Comparison of ENCODE assay signal across 9 mouse cellular contexts in the genomic region with DNA sequence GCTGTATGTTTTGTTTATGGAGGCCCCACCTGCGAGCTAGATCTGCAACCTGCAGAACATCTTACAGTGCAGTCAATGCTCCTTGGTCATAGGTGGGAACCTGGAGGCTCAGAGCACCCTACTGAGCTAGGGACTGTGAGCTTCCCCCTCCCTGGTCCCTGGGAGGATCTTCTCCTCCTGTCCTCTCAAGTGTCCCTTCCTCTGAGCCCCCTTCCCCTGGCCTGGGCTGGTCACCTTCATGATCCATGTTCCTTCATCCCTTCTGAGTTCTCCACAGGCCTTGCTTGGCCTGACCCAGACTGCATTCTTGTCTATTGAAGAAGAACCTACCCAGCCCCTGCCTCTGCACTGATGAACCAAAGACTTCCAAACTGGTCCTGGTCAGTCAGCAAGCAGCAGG. TPM values are rescaled to one million over a fixed set of nuclear protein-coding genes. Genes with fewer than 3 reads are reported as not detected.
DNase-seq lines count a peak whose midpoint lies in the region; ATAC-seq and TF ChIP-seq lines count a peak whose summit lies in the region.
"Had no signal": no experiment of that assay in that cellular context is flagged by ENCODE, and none has a peak within 500 bp of the region (broad histone marks: within the 10 kb centered on the region; RNA-seq: fewer than 3 reads in every experiment).

No protein-coding gene starts in this region.

- WGBS in kidney, adult 2 months: 50% methylated on average over 1 of the region's 1 CpGs
- WGBS in embryonic facial prominence, embryonic 12.5 days: 46% methylated on average over 1 of the region's 1 CpGs
- 62% methylated on average over 1 of the region's 1 CpGs for WGBS in hindbrain, embryonic 10.5 days
- WGBS in midbrain, embryonic 10.5 days: 60% methylated on average over 1 of the region's 1 CpGs

- H3K4me2 ChIP-seq in embryonic facial prominence, embryonic 12.5 days (replicated peaks): peak overlapping the region; percentile 52

- H3K36me3 ChIP-seq in kidney, adult 2 months (ENCODE audit: control insufficient read depth, insufficient read depth, low read length): no peaks in the 10 kb centered on the region
- no peaks in the 10 kb centered on the region for H3K36me3 ChIP-seq in embryonic facial prominence, embryonic 12.5 days
- no peaks in the 10 kb centered on the region for H3K36me3 ChIP-seq in hindbrain, embryonic 10.5 days
- no peaks in the 10 kb centered on the region for H3K36me3 ChIP-seq in midbrain, embryonic 10.5 days

- H3K4me1 ChIP-seq in kidney, adult 2 months (ENCODE audit: control insufficient read depth, insufficient read depth, low read length): peaks cover 48% of the 10 kb centered on the region
- peaks cover 32% of the 10 kb centered on the region for H3K4me1 ChIP-seq in embryonic facial prominence, embryonic 12.5 days
- H3K4me1 ChIP-seq in hindbrain, embryonic 10.5 days (replicated peaks): peaks cover 51% of the 10 kb centered on the region
- peaks cover 44% of the 10 kb centered on the region for H3K4me1 ChIP-seq in midbrain, embryonic 10.5 days

- no peak for TF ChIP-seq CTCF in kidney, adult 2 months (conservative IDR thresholded peaks at IDR 0.05; ENCODE audit: insufficient read depth, insufficient read length, low read depth, low read length)

- H3K9me3 ChIP-seq in embryonic facial prominence, embryonic 12.5 days: no peaks in the 10 kb centered on the region
- H3K9me3 ChIP-seq in hindbrain, embryonic 10.5 days: peaks cover 7% of the 10 kb centered on the region
- peaks cover 7% of the 10 kb centered on the region for H3K9me3 ChIP-seq in midbrain, embryonic 10.5 days (replicated peaks)

- no peak for TF ChIP-seq POLR2A in kidney, adult 2 months (IDR thresholded peaks at IDR 0.05; ENCODE audit: low read depth, low read length)

- DNase-seq in kidney, adult 2 months: peak; percentile 4
- no peak for DNase-seq in kidney, adult 11 months
- DNase-seq in hindbrain, embryonic 10.5 days (ENCODE audit: low spot score): no peak
- no peak for DNase-seq in midbrain, embryonic 10.5 days (ENCODE audit: low spot score)
- DNase-seq in spleen, postnatal 36 days (ENCODE audit: low spot score in 2 of 2): no peak
- no peak for DNase-seq in thymus, postnatal 0 days (ENCODE audit: low spot score)
- DNase-seq in thymus, postnatal 14 days: no peak

- peak overlapping the region; percentile 34; the same call in 1 of the 2 replicates for H3K27ac ChIP-seq in kidney, adult 2 months (ENCODE audit: insufficient read depth, low read depth, low read length)
- H3K27ac ChIP-seq in embryonic facial prominence, embryonic 12.5 days: peak overlapping the region; percentile 96
- peak overlapping the region; percentile 95 for H3K27ac ChIP-seq in hindbrain, embryonic 10.5 days
- peak overlapping the region; percentile 93 for H3K27ac ChIP-seq in midbrain, embryonic 10.5 days (replicated peaks)

- no peaks in the 10 kb centered on the region for H3K27me3 ChIP-seq in kidney, adult 2 months (replicated peaks; ENCODE audit: control insufficient read depth, insufficient read depth, low read length)
- H3K27me3 ChIP-seq in embryonic facial prominence, embryonic 12.5 days: peaks cover 16% of the 10 kb centered on the region
- H3K27me3 ChIP-seq in hindbrain, embryonic 10.5 days (ENCODE audit: insufficient read depth, poor library complexity, severe bottlenecking): peaks cover 36% of the 10 kb centered on the region
- peaks cover 32% of the 10 kb centered on the region for H3K27me3 ChIP-seq in midbrain, embryonic 10.5 days (ENCODE audit: low read depth, poor library complexity, severe bottlenecking)

- ATAC-seq in embryonic facial prominence, embryonic 12.5 days (ENCODE audit: insufficient number of reproducible peaks, insufficient read depth, low FRiP score, low TSS enrichment): 0 out of 2 replicates have a peak, but pooled peaks have one; percentile 5

- H3K9ac ChIP-seq in embryonic facial prominence, embryonic 12.5 days: 0 out of 2 replicates have a peak overlapping the region, but pooled peaks have one; percentile 15

- H3K4me3 ChIP-seq in kidney, adult 2 months (ENCODE audit: insufficient read depth, low read depth, low read length): no peak overlapping the region
- H3K4me3 ChIP-seq in embryonic facial prominence, embryonic 12.5 days: peak overlapping the region; percentile 30; the same call in 1 of the 2 replicates
- peak overlapping the region; percentile 47 for H3K4me3 ChIP-seq in hindbrain, embryonic 10.5 days
- peak overlapping the region; percentile 49 for H3K4me3 ChIP-seq in midbrain, embryonic 10.5 days

RNA-seq across cellular contexts. Expression of a gene that starts 21.7 kb away (rescaled TPM):
- 648 and 871 TPM in 2 replicates for polyA plus RNA-seq in kidney, adult 2 months (2012; rRNA removed)
- 0.10 TPM in 1 of 2 replicates, not detected in the other for polyA plus RNA-seq in embryonic facial prominence, embryonic 12.5 days (2016; fragmentation: Nextera tagmentation; extraction: Ambion mirVana)
- not detected in 2 replicates for polyA plus RNA-seq in hindbrain, embryonic 10.5 days (2016; fragmentation: Nextera tagmentation; extraction: Ambion mirVana)
- not detected in 2 replicates for polyA plus RNA-seq in midbrain, embryonic 10.5 days (2016; fragmentation: Nextera tagmentation; extraction: Ambion mirVana)
- polyA plus RNA-seq in thymus, postnatal 0 days (2015; fragmentation: Nextera tagmentation; extraction: Ambion mirVana): 0.51 and 1.6 TPM in 2 replicates

RNA-seq across cellular contexts. Expression of a gene that starts 44.2 kb away (rescaled TPM):
- 3.3 and 7.8 TPM in 2 replicates for polyA plus RNA-seq in kidney, adult 2 months (2012; rRNA removed)
- 0.39 TPM in 1 of 2 replicates, not detected in the other for polyA plus RNA-seq in embryonic facial prominence, embryonic 12.5 days (2016; fragmentation: Nextera tagmentation; extraction: Ambion mirVana)
- 0.17 and 0.73 TPM in 2 replicates for polyA plus RNA-seq in hindbrain, embryonic 10.5 days (2016; fragmentation: Nextera tagmentation; extraction: Ambion mirVana)
- polyA plus RNA-seq in midbrain, embryonic 10.5 days (2016; fragmentation: Nextera tagmentation; extraction: Ambion mirVana): 0.28 and 0.43 TPM in 2 replicates
- polyA plus RNA-seq in thymus, postnatal 0 days (2015; fragmentation: Nextera tagmentation; extraction: Ambion mirVana): 42.1 and 52.8 TPM in 2 replicates
- polyA plus RNA-seq: erythroblast, embryonic 14.5 days had no signal

RNA-seq across cellular contexts. Expression of a gene that starts 55.2 kb away (rescaled TPM):
- polyA plus RNA-seq in kidney, adult 2 months (2012; rRNA removed): 0.03 TPM in 2 replicates
- polyA plus RNA-seq in embryonic facial prominence, embryonic 12.5 days (2016; fragmentation: Nextera tagmentation; extraction: Ambion mirVana): 0.12 TPM in 1 of 2 replicates, not detected in the other
- polyA plus RNA-seq in hindbrain, embryonic 10.5 days (2016; fragmentation: Nextera tagmentation; extraction: Ambion mirVana): 0.04 and 0.10 TPM in 2 replicates
- polyA plus RNA-seq in midbrain, embryonic 10.5 days (2016; fragmentation: Nextera tagmentation; extraction: Ambion mirVana): 0.07 and 0.11 TPM in 2 replicates
- 0.21 and 0.26 TPM in 2 replicates for polyA plus RNA-seq in thymus, postnatal 0 days (2015; fragmentation: Nextera tagmentation; extraction: Ambion mirVana)
- polyA plus RNA-seq: erythroblast, embryonic 14.5 days had no signal

Comparison
In these comparisons a context has a peak if more than half of its experiments do, and no peak if none do; other contexts are left out.
1. H3K27ac ChIP-seq: peak in every context shown above with its lines; median percentile 96 in embryonic facial prominence, embryonic 12.5 days; 95 in hindbrain, embryonic 10.5 days; 93 in midbrain, embryonic 10.5 days; 34 in kidney, adult 2 months.
2. RNA of a gene that starts 21.7 kb away (polyA plus RNA-seq): 648 to 871 TPM in kidney, adult 2 months; 0.51 to 1.6 TPM in thymus, postnatal 0 days, 0.10 TPM in embryonic facial prominence, embryonic 12.5 days, not detected in hindbrain, embryonic 10.5 days and not detected in midbrain, embryonic 10.5 days; every median in the first group is over 100 times any median in the second.